ENCODE assay signal across 15 mouse cellular contexts in the genomic region with DNA sequence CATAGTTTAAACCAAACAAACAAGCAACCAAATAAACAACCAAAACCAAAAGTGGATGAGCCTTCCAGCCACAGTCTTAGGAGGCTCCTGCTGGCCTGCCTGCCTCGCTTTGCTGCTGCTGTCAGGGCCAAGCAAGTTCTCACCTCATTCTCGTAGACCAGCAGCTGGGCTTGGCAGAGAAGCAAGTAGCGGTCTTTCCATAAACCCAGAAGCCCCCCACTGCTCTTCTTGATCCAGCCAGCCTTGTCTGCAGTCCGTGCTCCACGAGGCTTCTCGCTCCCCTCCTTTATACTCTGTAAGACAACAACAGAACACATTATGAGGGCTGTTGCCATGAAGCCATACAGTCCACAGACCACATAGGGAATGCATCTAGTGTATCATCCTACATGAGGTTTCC. TPM values are rescaled to one million over a fixed set of nuclear protein-coding genes. Genes with fewer than 3 reads are reported as not detected.
"Had no signal": no experiment of that assay in that cellular context is flagged by ENCODE, and none has a peak within 500 bp of the region (broad histone marks: within the 10 kb centered on the region; RNA-seq: fewer than 3 reads in every experiment).

No protein-coding gene starts in this region.

- H3K9ac ChIP-seq: intestine, embryonic 15.5 days; kidney, embryonic 15.5 days; limb, embryonic 13.5 days; liver, embryonic 14.5 days; midbrain, embryonic 15.5 days; neural tube, embryonic 13.5 days; stomach, embryonic 15.5 days had no signal

- ATAC-seq: intestine, embryonic 15.5 days; midbrain, embryonic 15.5 days had no signal

- H3K36me3 ChIP-seq: midbrain, embryonic 15.5 days had no signal

- H3K4me2 ChIP-seq: intestine, embryonic 15.5 days; kidney, embryonic 15.5 days; limb, embryonic 13.5 days; midbrain, embryonic 15.5 days; neural tube, embryonic 13.5 days; stomach, embryonic 15.5 days had no signal

- H3K9me3 ChIP-seq: intestine, embryonic 15.5 days; kidney, embryonic 15.5 days; limb, embryonic 13.5 days; midbrain, embryonic 10.5 days; midbrain, embryonic 15.5 days; neural tube, embryonic 13.5 days; stomach, embryonic 15.5 days had no signal

- H3K4me3 ChIP-seq: intestine, embryonic 15.5 days; kidney, embryonic 15.5 days; limb, embryonic 13.5 days; midbrain, embryonic 10.5 days; midbrain, embryonic 15.5 days; neural tube, embryonic 13.5 days; stomach, embryonic 15.5 days had no signal

- DNase-seq: kidney, adult 2 months; kidney, postnatal 14 days; left cerebral cortex, postnatal 4 days; retina, postnatal 1 day; thymus, adult 2 months; thymus, postnatal 25 days had no signal

- H3K27me3 ChIP-seq: intestine, embryonic 15.5 days; kidney, embryonic 15.5 days; limb, embryonic 13.5 days; midbrain, embryonic 15.5 days; neural tube, embryonic 13.5 days; stomach, embryonic 15.5 days had no signal

- H3K27ac ChIP-seq: intestine, embryonic 15.5 days; kidney, embryonic 15.5 days; limb, embryonic 13.5 days; liver, embryonic 14.5 days; midbrain, embryonic 10.5 days; midbrain, embryonic 15.5 days; neural tube, embryonic 13.5 days; stomach, embryonic 15.5 days had no signal

RNA-seq across cellular contexts. Expression of gene Ankdd1a, which starts 52.8 kb away (rescaled TPM):
- polyA plus RNA-seq: intestine, embryonic 15.5 days; kidney, embryonic 15.5 days; limb, embryonic 13.5 days; midbrain, embryonic 10.5 days; testis, adult 2 months had no signal
